Mouse (Mus musculus) brain, embryonic 18.5 days (tissue): ENCODE results near the gene Acbd4.
A peak's percentile ranks its signal among the peaks of the same experiment; 100 is the strongest.

ENCODE experiments used
- DNase-seq: peaks from one replicate; pipeline ENCODE4 v3.0.0-alpha.2; 2012; ENCODE audit warnings: low read depth, low spot score

Acbd4 gene

DNA sequence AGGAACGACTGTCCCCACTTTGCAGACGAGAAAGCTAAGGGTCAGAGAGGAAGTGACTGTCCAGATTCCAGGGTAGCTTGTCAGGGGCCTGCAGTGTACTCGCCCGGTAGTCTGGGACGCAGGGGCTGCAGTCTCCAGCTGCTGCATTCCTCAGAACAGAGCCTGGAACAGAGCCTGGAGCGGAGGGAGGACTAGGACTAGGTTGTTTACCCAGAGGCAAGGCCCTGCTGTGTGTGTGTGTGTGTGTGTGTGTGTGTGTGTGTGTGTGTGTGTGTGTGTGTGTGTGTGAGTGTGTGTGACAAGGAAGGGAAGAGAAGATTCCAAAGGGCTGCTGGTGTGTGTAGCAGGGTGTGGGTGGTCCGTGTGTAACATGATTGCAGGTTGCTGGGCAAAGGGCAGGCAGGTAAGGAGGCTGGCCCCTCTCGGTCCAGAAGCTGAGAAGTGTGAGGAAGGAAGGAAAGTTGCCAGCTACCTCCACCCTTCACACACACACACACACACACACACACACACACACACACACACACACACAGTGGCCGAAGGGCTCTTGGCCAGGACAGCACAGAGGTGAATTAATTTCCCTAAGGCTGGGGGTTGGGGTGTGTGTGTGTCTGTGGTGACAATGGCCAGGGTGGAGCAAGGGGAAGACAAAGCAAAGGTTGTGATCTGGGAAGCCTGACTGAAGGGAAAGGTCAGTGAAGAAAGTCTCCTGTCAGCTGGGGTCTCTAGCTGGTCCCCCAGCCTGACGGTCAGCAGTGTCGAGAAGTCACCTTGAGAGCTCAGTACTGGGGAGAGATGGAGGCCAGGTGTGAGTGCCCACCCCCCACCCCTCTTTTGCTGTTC lies 39.8 kb downstream of the Acbd4 start:
- no peak for DNase-seq

DNA sequence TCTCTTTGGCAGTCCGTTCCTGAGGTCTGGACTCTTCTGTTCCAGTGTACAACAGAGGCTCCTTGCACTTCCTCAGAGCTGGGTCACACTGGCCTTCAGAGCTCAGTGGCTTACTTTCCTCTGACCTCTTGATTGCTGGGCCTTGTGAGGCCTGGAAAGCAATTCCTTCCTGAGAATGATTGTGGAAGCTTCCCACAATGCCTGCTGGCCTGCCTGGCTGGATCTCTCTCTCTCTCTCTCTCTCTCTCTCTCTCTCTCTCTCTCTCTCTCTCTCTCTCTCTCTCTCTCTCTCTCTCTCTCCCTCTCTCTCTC lies 40.4 kb downstream of the Acbd4 start:
- no peak for DNase-seq

DNA sequence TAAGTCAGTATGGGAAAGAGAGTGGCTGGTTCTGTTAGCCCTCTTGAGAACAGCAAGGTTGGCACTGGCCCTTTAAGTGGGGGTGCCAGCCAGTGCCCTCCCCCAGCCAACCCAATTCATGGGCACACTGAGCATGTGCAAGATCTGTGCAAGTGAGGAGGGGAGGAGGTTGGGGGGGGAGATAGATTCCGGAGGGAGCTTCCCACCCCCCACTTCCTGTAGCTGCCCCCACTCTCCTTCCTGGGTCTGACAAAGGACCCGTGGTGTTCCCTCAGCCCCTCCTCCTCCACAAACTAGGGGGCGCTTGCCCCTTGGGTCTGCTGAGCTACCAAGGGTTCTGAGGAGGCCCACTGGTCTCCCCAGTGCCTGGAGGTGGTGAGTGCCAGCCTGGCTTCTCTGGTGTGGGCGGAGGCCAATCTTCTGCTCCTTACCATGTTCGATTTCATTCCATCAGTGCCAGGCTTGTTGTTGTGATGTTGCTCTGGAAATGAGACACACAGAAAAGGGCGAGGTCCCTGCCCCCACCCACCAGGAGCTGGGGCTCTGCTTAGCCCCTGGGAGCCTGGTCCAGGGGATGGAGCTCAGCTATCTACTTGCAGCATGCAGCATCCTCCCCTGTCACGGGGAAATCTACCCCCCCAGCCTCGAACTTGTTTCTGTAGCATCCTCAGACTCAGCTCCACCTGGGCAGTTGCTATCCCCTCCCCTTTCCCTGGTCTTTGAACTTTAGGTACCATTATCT lies 41.1 kb downstream of the Acbd4 start:
- peak; percentile 93 for DNase-seq

DNA sequence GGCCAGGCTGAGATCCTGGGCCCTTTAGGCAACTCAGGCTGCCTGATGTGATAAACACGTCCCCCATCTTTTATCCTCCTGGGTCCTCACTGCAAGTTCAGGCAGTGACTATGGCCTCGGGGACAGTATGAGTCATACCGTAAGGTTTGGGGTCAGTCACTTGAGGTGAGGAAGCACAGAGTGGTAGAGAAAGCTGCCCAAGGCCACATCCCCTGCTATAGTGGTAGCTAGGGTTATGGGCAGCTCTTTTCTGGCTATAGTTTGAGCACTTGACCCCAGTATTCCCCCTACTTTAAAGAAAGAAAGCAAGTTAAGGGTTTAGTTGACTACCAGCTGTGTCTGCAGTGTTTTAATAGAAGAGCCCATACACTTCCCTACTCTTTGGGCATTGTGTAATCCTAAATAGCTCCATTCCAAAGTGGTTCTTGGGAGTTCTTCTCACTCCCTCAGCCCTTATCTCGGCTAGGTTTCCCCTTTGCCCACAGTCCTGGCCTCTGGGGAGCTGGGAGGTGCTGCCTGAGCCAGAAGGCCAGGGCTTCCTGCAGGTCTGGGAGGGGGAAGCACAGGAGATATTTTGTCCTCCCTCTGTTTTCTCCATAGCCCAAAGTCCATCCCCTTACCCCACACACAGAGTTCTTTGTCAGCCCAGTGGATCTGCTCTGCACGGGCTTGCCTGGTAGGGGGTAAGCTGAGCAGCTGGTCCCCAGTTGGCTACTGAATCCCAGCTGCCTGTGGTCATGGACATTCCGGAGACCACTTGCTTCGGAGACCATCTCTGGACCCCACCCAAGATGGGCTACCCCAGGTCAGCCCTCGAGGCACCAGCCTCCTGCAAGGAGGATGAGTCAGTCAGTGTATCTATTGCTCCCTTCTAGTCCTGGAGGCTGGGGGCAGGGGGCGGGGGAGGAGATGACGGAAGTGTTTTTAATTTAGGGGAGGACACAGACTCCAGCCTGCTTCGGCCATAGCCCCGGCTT lies 43.1 kb downstream of the Acbd4 start:
- no peak for DNase-seq

DNA sequence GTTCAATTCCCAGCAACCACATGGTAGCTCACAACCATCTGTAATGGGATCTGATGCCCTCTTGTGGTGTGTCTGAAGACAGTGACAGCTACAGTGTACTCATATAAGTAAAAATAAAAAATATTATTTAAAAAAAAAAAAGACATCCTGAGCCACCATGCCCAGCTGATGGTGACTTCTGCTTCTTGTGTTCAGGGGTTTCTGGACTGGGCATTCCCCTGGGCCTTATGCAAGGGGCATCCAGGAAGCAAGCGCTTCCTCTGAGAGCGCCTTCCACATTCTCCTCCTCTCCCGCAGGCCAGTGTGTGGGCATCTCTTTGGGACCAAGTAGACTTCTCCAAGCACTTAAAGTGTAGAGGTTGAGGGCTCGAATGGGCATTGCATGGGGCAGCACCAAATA lies 44.9 kb downstream of the Acbd4 start:
- DNase-seq, result no peak

DNA sequence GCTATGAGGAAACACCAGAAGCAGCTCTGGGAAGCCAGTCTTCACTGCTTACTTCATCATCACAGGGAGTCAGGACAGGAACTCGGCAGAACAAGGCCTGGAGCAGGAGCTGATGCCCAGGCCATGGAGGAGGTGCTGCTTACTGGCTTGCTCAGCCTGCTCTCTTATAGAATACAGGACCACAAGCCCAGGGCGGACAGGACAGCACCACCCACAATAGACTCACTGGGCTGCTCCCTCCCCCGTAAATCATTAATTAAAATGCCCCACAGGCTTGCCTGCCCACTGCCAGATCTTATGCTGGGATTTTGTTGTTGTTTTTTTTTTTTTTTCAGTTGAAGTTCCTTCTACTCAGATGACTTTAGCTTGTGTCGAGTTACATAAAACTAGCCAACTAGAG lies 46.3 kb downstream of the Acbd4 start:
- DNase-seq, result no peak

DNA sequence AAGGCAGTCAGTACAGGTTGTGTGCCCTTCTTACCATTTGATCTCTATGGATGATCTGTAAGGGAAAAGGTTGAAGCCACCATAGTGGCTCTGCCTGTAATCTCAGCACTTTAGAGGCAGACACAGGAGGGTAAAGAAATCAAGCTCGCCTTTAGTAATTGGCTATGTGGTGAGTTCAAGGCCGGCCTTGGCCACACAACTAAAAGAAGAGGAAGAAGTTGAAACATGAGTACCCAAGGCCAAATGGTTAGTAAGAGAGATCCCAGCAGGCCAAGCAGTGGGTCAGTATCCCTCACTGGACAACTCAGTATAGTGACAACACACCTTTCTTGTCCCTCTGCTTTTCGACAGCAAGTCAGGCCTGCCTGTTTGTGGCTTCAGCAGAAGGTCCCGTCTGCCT lies 48.3 kb downstream of the Acbd4 start:
- DNase-seq, result no peak

DNA sequence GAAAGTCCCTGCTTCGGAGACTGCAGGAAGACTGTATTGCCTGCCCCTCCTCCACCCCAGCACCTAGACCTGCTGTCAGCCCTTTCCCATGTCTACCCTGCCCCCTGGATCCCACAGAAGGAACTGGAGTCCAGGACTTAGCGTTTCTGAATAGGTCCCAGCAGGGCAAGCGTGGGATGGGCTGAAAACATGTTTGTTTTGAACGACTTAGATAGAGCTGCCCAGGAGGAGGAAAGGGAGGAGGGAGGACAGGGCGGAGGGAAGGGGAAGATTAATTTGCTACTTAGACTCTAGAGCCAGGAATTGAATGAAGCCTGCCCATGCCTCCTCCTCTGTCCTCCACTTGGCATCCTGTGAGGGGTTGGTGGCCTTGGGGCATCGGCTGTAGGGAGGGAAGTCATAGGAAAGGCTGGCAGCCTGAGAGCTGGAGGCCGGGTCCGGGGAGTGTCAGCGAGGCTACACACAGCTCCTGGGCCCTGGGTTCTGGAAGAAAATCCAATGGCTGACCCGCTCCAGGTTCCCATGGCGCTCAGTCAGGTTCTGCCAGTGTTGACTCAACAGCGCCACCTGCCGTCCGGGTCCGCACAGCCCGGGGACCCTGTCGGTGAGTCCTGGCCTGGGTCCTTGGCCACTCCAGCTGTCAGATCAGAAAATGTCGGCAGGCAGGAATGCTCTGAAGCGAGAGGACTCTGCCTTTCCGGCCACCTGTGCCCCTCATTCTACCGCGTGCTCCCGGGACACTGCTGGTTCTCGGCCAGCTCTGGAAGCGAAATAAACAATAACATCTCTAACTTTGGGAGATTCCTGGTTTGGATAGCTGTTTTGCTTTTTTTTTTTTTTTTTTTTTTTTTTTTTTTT lies 57.4 kb downstream of the Acbd4 start:
- no peak for DNase-seq

DNA sequence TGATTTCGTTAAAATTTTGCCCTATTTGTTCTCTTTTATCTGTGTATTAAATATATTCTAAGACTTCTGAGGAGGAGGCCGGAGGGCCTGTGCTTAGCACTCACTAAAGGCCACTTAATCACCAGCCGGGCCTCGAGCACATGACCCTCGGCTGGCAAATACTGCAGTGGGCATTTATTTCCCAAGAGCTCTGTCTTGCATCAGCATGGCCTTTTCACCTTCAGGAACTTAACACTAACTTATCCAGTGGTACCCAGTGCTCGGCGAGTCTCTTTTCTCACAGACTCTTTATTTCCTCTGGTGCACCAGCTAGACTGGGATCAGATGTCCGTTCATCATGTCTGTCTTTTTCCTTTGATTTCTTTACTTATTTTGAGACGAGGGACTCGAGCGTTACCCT lies 59.3 kb downstream of the Acbd4 start:
- no peak for DNase-seq

DNA sequence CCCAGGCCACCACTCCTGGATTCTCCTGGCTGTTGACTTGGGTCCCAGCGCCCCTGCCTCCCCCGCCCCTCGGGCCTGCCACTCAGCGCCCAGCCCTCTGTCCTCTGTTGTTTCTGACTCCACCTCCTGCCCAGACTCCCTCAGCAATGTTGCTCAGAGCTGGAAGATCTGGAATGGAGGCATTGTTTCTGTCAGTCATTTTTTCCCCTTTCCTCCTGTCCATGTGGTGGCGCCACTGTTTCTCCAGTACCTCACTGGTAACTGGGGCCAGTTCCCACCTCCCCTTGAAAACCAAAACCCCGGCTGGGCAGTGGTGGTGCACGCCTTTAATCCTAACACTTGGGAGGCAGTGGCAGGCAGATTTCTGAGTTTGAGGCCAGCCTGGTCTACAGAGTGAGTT lies 60.0 kb downstream of the Acbd4 start:
- DNase-seq, result no peak
